Mouse (Mus musculus) brain, adult 2 months (tissue): ENCODE data around the gene Urad.

Experiments used
- DNase-seq: peaks from one replicate; pipeline ENCODE4 v3.0.0; 2011; ENCODE audit warnings: low read depth, low spot score

The Urad gene

DNA sequence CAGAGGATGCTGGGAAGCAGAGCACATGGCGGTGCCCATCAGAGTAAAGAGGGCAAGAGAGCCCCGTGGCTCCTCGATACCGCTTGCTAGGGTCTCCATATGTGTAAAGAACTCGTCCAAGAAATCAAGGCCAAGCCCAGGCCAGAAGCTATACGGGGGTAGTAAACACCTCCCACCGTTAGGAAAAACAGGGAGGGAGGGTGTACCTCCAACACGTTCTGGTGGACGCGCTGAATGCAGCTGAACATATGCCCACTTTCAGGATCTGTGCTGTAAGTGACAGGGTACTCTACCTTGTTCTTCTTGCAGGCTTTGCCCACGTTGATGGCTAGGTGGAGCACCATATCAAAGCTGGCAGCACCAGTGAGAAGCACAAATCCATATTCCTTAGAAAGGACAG lies 3.7 kb upstream of the Urad start:
- no peak for DNase-seq

DNA sequence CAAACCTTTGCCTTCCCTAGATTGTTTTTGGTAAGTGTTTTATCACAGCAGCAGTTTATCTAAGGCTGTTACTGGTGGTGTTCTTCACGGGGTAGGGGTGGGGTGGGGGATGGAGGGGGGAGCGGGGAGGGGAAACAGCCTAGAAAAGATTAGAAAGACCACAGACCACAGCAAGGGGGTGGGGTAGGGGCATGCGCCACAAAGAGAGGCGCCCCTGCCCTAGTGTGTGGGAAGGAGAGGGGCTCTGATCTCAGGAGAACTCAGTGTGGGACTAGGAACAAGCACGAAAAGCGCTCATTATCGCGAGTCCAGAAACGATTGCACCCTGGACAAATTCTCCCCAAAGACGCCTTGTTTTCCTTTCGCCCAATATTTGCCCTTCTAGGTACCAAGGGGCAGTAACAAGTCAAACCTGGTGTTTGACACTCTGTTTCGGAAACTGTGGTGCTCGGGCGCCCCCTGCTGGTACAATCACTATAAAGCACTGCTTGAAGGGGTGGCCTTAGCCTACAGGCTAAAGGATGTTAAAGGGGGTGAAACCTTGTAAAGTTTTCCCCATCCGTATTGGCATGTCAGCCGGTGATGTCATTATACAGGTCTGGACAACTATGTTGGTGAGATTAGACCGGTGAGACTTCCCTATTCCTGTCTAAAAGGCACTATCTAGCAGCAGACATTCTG lies 1.1 kb upstream of the Urad start:
- DNase-seq: peak; percentile 57

DNA sequence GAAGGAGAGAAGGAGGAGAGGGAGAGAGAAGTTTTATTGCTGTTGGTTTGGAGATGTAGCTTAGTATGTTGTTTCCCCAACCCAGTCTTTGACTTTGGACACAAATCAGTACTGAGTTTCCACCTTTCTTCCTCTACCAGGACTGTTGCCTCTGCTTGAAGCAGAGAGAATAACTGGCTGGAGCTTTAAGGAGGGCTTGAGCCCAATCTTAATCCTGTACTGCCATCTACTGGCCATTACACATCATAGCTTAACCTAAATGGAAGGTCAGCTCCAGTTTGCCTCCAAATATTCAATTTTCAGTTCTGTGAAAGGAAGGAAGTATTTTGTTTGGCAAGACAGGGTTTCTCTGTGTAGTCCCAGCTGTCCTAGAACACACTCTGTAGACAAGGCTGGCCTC lies 2.6 kb downstream of the Urad start:
- peak; percentile 85 for DNase-seq

DNA sequence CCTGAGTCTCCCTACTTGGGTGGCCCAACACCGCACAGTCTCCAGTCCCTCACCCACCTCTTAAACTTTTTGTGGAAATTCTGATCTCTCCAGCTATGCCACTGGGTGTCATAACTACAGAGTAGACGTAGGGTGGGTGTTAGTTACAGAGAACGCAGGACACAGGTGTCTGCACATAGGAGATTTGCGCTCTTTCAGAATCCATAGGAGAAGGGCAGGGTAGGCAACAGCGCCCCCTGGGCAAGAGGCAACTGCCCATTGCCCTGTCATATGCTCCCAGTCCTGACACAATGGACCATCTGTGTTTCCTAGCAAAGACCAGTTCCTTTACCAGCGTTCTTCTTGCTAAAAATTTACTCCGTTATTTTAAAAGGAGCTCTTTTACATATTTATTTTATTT lies 4.2 kb downstream of the Urad start:
- no peak for DNase-seq

DNA sequence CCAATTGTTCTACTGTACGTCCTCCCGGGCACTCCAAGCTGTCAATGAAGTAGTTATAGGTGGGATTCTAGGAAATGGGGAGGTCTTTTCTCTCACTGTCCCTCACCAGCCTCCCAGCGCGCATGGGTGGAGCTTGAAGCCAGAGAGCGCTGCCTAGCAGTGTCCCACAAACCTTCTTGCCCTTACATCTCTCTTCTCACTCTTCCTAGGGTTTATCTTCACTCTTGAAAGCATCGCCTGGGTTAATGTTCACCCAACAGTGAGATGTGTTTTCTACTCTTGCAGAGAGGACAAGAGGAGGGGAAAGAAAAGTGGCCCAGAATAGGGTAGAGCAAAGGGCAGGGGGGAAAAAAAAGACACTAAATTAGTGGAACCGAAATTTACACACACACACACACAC lies 4.9 kb downstream of the Urad start:
- DNase-seq: no peak

DNA sequence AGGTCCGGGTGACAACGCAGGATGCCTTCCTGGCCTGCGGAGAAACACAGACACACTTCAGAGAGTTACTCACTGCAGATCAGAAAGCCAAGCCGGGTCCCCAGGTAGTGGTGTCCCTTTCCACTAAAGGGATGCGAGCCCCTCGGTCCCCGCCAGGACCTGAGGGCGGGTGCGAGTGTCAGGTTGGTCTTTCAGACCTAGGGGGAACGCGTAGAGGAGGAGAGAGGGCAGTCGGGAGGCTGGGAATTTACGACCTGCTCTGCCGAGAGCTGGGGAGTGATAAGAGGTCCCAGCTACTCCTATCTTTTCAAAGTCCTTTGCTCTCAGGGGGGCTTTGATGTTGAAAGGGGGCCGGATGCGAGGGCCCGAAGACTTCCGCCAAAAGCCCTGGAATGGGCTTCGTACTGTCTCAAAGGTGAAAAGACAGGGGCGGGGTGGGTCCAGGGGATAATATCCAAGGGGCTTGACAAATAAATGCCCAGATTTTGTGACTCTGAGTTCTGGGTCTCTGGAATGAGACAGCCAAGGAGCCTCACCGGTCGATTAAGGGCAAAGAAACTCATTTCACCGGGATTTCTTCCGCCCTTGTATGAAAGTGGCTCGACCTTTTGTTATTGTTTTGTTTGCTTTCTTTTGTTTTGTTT lies 6.7 kb downstream of the Urad start:
- no peak for DNase-seq

DNA sequence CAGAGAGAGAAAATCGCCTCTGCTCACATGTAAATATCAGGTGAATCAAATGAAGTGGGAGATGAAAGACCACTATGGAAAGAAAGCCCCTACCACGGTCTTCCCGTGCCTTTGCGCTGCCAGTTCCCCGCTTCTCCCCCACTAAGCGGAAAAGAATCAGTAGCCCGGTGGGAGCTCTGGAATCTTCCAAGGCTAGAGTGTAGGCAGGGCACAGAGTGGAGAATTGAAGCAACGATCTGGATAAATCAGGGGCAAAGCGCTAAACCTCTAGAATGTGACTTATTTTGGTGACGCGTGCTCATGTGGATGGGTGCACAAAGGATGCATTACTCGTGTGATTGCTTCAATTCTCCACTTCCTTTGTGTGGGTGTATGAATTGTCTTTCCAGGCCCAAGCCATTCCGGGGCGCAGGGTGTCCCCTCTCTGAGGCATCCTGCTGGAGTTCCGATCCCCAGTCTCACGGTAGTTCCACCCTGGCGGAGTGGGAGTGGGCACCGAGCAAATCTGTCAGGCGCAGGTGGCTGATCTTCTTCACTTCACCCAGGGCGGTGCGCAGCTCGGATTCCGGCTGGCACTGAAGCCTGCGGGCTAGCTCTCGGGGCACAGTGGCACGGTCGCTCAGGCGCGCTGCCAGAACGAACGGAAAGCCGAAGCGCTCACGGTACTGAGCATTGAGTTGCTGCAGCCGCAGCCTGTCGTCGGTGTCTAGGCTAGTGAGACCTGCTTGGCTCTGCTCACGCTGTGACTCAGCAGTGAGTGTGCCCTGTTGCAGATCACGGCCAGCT lies 7.4 kb downstream of the Urad start:
- DNase-seq: peak; percentile 24

DNA sequence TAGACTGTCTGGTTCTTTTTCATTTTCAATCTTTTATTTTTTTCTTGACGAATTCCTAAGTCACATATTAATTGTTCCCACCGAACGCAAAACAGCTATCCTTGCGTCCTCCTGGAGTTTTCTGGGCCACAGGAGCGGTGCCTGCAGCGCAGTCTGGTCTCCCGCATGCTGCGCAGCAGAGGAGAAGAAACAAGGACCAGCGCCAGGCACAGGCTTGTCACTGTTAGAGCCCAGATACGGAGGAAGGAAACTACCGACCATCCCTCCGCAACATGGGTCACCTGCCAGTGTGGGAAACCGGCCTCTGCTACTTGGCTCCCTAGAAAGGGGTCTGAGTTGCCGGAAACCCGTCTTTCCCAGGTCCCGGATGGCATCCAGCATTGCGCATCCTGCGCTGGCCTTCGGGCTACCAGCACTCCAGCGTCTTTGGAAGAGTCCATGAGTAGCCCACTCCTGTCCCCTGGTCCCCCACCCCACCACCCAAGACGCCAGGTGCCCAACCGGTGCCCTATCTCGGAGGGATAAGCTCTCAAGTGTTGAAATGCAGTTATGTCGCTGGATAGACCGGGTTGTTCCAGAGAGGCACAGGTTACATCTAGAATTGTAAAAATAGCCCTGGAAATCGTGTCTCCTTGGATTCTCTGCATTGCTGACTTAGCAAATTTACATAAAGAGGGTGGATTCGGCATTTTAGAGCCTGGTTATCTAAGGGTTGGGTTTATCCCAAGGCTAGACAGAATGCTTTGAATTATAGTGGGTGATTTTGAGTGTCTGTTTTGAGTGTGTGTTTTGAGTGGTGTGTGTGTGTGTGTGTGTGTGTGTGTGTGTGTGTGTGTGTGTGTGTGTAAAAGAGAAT lies 9.2 kb downstream of the Urad start:
- DNase-seq: no peak

DNA sequence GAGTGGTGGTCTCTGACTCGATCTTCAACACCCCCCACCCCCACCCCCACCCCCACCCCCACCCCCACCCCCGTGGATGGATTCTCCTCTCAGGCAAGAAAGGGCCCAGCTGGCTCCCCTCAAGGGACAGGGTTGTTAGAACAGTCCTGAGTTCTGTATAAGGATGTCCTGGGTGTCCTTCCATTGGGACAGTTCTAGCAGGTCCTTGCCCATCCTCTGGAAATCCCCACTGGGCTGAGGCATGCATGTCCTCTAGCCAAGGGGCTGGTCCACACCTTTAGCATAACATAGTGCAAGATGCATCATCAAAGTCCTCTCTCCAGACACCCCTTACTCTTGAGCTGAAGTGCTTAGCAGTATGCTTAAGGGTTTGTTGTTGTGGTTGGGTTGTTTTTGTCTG lies 12.5 kb downstream of the Urad start:
- DNase-seq: no peak

DNA sequence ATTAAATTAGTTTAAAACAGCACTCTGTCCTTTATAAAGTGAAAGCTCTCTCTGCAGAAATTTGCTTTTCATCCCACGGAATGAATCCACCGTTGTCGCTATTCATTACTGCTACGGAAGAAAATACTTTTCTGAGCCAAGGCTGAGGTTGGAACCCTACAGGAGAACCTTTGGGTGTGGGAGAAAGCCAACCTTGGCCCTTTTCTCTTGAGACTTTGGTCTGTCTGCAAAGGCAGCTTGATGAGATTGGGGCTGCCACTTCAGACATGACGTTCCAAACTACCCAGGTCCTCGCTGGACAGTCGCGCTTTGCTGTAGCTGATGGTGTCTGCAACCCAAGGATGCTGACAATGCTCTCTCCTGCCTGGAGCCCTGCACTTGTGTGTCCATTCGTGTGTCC lies 13.8 kb downstream of the Urad start:
- DNase-seq: no peak

DNA sequence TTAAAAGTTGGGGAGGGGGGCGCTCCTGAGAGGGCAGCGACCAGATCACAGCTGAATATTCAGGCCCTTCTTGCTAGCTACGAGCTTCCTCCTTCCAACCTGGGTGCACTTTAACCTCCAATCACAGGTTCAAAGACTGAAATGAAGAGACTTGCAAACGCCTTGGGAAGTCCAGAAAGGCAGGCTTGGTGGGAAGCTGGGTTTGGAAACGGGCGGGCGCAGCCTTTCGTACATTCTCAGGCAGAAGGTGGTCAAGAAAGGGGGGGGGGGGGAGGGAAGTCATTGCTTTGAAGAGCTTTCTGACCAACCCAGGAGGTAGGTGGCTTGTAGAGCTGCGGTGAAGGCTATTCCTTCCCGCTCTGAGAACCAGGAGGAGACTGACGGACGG lies 14.8 kb downstream of the Urad start:
- DNase-seq: no peak

DNA sequence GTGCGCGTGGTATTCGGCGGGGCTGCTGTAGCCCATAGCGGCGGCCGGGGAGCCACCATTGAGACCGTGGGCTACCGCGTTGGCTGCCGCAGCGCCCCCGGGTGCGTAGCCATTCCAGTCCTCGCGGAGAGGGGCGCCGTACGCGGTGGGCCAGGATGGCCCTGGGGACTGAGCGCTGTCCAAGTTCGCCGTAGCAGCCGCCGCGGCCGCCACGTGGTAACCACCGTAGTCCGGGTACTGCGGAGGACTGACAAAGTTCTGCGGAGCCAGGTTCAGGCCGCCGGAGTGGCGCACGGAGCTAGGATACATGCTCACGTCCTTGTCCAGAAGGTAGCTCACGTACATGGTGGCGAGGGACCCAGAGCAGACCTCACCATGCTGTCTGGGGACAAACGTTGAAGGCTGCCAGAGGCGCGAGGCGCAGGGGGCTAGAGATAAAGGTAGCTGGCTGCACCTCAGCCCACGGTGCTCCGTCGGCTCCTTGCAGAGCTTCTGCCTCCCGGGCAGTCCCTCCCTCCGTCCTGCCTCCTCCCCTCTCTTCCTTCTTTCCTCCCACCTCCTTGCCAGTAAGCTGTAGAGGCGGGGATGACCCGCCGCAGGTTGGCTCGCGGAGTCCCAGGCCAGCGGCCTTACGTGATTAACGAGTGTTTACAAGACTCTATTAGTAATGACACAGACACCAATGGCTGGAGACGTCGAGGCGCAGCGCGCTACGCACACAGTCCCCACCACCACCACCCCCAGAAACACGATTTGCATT lies 15.4 kb downstream of the Urad start, which contains the start of gene Cdx2:
Gene Cdx2 (minus strand): TSS at position 633 of the 760 bp plus-strand sequence.
- no peak for DNase-seq

DNA sequence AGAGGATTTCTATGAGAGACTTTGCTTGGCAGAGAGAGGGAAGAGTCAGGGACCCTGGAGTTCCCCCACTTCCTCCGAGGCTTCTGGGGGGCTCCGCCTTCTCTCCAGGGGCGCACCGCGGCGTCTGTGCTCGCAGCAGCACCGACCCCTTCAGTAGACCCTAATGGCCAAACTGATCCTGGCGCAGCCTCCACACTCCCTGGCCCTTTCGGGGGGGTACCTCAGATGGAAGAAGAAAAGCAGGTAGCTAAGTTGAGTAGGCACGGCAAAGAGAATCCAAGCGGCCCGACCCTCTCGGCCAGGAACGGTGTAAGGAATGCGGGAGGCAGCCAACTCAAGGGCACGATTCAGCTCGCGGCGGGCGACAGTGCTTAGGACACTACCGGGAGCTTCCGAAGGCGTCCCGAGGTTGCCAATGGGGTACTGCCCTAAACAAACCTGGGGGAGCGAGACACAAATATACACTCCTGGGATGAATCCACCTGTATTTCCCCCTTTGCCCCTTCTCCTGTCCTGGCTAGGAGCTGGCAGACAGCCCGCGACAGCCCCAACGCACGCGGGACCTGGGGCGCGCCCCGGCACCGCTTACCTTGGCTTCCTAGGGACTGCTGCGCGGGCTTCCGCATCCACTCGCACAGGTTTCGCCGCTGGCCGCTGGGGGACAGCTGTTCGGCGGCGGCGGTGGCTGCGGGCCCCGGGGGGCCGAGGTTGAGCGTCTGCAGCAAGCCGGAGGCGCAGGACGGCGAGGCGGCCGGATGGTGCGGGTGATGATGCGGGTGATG lies 16.2 kb downstream of the Urad start:
- DNase-seq: no peak

DNA sequence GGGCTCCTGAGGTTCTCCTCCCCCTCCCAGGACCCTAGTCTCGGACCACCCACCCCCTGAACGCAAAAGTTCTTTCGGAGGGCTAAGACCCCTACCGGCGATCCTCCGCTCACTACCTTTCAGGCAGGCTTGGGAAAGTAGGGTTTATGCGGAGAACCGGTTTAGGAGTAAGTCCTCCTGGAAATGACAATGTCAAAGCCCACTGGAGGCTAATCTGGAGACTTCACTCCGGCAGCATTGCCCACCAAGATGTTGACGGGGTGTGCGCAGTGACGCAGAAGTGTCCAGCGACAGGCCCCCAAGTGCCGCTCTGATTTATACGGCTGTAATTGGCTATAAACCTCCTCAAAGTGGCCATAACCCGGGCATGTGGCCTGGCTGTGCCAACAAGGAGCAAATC lies 17.1 kb downstream of the Urad start:
- no peak for DNase-seq

DNA sequence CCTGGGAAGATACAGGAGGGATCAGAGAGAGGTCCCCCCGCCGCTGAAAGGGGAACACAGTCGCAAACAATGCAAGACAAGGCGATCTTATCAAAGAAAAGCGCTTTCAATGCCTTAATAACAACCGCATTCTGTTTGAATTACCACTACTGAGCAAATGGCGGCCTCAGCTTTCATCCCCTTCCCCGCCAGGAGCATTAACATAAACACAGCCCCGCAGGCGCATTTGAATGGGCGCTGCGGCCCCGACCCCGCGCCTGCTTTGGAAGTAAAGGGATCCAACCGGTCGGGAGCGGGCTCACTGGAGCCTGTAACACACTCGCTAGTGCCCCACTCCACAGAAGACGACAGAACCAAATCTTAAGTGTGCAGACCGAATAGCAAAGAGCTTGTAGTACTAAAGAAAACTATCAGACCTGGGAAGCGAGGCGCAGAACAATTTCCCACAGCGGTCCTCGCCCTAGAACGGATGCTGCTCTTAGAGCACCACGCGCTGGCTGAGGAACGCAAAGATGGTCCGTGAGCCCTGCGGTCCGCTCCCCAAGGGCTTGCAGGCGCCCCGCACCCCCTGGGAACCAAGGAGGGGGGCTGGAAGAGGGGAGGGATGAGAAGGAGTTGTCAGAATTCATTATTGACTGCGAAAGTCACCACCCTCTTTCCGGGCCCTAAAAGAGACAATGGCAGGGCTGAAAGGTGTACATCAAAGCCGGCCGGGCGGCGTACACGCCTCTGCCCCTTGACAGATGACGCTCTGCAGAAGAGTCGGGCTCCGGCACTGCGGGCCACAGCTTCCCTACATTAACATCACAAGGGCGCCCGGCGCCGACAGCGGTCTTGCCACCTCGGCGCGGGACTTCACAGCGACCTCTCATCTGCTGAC lies 17.7 kb downstream of the Urad start:
- DNase-seq: no peak

DNA sequence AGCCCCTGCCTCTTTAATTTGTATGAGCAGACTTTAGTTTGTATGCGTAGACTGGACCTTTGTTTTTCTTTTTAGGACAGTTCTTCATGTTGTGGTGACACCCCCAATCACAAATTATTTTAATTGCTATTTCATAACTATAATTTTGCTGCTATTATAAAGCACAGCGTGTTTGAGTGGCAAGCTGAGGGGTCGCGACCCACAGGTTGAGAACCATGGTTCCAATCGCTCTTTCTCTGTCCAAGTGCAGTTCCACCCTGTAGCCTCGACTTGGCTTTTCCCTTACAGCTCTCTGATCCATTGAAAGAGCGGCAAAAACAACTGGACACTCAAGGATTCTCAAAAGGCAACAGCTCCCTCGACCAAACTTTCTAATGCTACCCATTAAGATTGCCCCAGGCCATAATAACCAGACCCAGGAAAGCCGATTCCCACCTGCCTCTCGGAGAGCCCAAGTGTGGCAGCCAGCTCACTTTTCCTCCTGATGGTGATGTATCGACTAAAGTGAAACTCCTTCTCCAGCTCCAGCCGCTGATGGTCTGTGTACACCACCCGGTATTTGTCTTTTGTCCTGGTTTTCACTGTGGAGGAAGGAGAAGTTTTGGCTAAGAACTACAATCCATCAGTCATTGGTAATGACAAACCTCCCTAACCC lies 19.4 kb downstream of the Urad start:
- no peak for DNase-seq

DNA sequence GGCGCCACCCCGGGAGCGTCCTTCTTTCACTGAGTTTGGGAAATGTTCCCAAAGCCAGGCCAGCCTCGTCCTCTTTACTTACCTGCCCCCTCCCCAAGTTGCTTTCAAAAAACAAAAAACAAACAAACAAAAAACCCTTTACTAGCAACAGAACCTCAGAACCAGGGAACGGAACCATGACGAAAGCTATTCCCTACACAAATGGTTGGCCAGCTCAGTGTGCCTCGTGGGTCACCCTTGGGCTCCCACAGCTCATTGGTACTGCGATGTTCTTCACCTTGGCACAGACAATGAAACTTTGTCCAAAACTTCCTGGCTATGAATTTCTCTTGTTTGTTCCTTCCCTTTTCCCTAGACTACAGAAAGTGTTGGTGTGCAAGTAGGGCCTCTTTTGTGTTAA lies 20.1 kb downstream of the Urad start:
- DNase-seq: no peak

DNA sequence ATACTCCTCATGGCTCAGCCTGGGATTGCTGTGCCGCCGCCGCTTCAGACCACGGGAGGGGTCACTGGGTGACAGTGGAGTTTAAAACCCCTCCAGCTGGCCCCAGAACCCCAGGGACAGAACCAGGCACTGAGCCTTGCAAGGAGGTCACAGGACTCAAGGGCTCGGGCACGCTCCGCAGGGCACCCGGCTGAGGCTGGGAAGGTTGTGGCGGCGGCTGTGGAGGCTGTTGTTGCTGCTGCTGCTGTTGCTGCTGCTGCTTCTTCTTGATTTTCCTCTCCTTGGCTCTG lies 20.5 kb downstream of the Urad start:
- DNase-seq: no peak
